Mouse (Mus musculus): Measurements from ENCODE around the gene Slc25a3. TPM values are rescaled to one million over a fixed set of nuclear protein-coding genes. Genes with fewer than 3 reads are reported as not detected.
A peak's percentile ranks its signal among the peaks of the same experiment; 100 is the strongest.

Gene Slc25a3
- total and polyA plus RNA-seq, 2 experiments from 2014 or later = 336 to 607 TPM

- peak; percentile 86 for ATAC-seq
- Histone ChIP-seq H3K9ac (no peak overlapping the region), H3K36me3 (ENCODE audit: insufficient read depth) (peaks cover 10% of the 10 kb centered on the region; the same call in 1 of the 2 replicates), H3K4me2 (ENCODE audit: low read depth) (no peak overlapping the region), H3K9me3 (ENCODE audit: low read length) (no peaks in the 10 kb centered on the region), H3K4me3 (ENCODE audit: low read depth, low read length) (no peak overlapping the region), H3K27me3 (ENCODE audit: insufficient read depth, low read length) (no peaks in the 10 kb centered on the region), H3K4me1 (ENCODE audit: insufficient read depth) (no peaks in the 10 kb centered on the region), H3K27ac (ENCODE audit: low read depth, low read length) (no peak overlapping the region)
- DNase-seq = peak; percentile 61
- peak; percentile 79 for TF ChIP-seq CTCF (IDR thresholded peaks at IDR 0.05; ENCODE audit: low read depth)
- 32% methylated on average over 2 of the region's 2 CpGs for WGBS
Observed at GRCm38 (mm10) chr10:91141564-91141963, 17.7 kb upstream of the Slc25a3 start.

DNA sequence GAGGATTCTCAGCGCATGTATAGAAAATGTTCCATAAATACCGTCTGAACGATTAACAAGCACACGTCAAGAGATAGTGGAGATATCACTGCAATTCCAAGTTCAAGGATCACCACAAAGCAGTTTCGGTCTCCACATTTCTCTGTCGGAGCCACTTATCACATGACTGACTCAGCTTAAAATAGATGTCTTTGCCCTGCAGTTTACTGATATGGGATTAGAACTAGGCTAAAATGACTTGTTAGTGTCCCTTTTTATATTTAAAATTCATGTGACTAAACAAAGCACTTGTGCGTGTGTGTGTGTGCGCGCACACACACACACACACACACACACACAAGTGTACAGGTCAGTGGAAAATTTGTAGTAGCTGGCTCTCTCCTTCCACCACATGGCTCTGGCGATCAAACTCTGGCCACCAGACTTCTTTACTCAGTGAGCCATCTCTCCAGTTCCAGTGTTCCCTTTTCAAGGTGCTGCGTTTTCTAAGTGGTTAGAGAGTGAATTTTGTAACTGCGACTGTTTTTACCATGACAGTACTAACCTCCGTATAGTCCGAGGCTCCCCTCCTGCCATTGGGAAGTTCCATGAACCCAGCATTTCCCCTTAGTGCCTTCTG lies 15.4 kb upstream of the Slc25a3 start:
- WGBS = 89% methylated on average over 14 of the region's 14 CpGs
- Histone ChIP-seq H3K9ac (no peak overlapping the region), H3K4me2 (ENCODE audit: low read depth) (no peak overlapping the region), H3K4me3 (ENCODE audit: low read depth, low read length) (no peak overlapping the region), H3K9me3 (ENCODE audit: low read length) (no peaks in the 10 kb centered on the region), H3K36me3 (ENCODE audit: insufficient read depth) (no peaks in the 10 kb centered on the region), H3K27me3 (ENCODE audit: insufficient read depth, low read length) (no peaks in the 10 kb centered on the region), H3K4me1 (ENCODE audit: insufficient read depth) (no peaks in the 10 kb centered on the region), H3K27ac (ENCODE audit: low read depth, low read length) (no peak overlapping the region)
- DNase-seq (no peak), ATAC-seq (no peak)
- TF ChIP-seq CTCF (IDR thresholded peaks at IDR 0.05; ENCODE audit: low read depth) = no peak

DNA sequence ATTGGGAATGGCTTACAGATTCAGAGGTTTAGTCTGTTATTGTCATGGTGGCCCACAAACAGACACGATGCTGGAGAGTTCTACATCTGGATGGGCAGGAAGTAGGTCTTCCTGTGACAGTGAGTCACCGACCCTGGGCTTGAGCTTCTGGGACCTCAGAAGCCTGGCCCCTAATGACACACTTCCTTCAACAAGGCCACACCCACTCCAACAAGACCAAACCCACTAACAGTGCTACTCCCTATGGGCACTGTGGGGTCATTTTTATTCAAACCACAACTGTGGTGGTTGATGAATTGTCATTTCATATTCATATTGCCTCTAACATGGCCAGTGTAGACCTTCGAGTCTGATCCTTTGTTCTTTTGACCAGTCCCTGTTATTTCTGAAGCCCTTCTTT lies 14.5 kb upstream of the Slc25a3 start:
- H3K27ac ChIP-seq (ENCODE audit: low read depth, low read length) = no peak overlapping the region
- H3K4me1 ChIP-seq (ENCODE audit: insufficient read depth) = no peaks in the 10 kb centered on the region
- 91% methylated on average over 3 of the region's 3 CpGs for WGBS
- no peaks in the 10 kb centered on the region for H3K27me3 ChIP-seq (ENCODE audit: insufficient read depth, low read length)
- no peaks in the 10 kb centered on the region for H3K9me3 ChIP-seq (ENCODE audit: low read length)
- TF ChIP-seq CTCF (IDR thresholded peaks at IDR 0.05; ENCODE audit: low read depth) = no peak
- ATAC-seq = no peak
- H3K4me3 ChIP-seq (ENCODE audit: low read depth, low read length) = no peak overlapping the region
- H3K36me3 ChIP-seq (ENCODE audit: insufficient read depth) = no peaks in the 10 kb centered on the region
- H3K9ac ChIP-seq = no peak overlapping the region
- no peak for DNase-seq
- H3K4me2 ChIP-seq (ENCODE audit: low read depth) = no peak overlapping the region

DNA sequence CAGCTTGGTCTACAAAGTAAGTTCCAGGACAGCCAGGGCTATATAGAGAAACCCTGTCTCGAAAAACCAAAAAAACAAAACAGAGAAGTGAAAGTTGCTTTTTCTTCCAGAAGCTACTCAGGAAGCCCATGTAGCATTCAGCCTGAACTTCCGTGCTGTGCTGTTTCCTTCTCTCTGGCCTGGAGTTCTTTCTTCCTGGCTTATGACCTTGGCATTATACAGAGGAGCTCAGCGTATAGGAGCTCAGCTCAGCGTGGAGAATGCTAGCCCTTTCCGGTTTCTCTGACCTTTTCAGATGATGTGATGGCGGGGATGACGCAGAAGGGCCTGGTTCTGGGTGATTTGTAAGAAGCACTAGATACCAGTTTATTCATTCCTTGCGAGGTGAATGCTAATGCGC lies 13.5 kb upstream of the Slc25a3 start:
- no peak overlapping the region for H3K4me3 ChIP-seq (ENCODE audit: low read depth, low read length)
- no peak overlapping the region for H3K27ac ChIP-seq (ENCODE audit: low read depth, low read length)
- no peak for ATAC-seq
- WGBS = 77% methylated on average over 9 of the region's 9 CpGs
- no peak overlapping the region for H3K4me2 ChIP-seq (ENCODE audit: low read depth)
- H3K9me3 ChIP-seq (ENCODE audit: low read length) = no peaks in the 10 kb centered on the region
- no peaks in the 10 kb centered on the region for H3K36me3 ChIP-seq (ENCODE audit: insufficient read depth)
- H3K9ac ChIP-seq = no peak overlapping the region
- H3K4me1 ChIP-seq (ENCODE audit: insufficient read depth) = no peaks in the 10 kb centered on the region
- no peak for DNase-seq
- TF ChIP-seq CTCF (IDR thresholded peaks at IDR 0.05; ENCODE audit: low read depth) = no peak
- no peaks in the 10 kb centered on the region for H3K27me3 ChIP-seq (ENCODE audit: insufficient read depth, low read length)

- Histone ChIP-seq H3K4me1 (ENCODE audit: insufficient read depth) (no peaks in the 10 kb centered on the region), H3K4me3 (ENCODE audit: low read depth, low read length) (no peak overlapping the region), H3K27ac (ENCODE audit: low read depth, low read length) (no peak overlapping the region), H3K27me3 (ENCODE audit: insufficient read depth, low read length) (no peaks in the 10 kb centered on the region), H3K9me3 (ENCODE audit: low read length) (no peaks in the 10 kb centered on the region), H3K4me2 (ENCODE audit: low read depth) (no peak overlapping the region), H3K36me3 (ENCODE audit: insufficient read depth) (no peaks in the 10 kb centered on the region), H3K9ac (no peak overlapping the region)
- TF ChIP-seq CTCF (IDR thresholded peaks at IDR 0.05; ENCODE audit: low read depth) = no peak
- 27% methylated on average over 7 of the region's 7 CpGs for WGBS
- ATAC-seq = peak; percentile 51
- peak; percentile 20 for DNase-seq
Observed at GRCm38 (mm10) chr10:91135302-91135972, 11.6 kb upstream of the Slc25a3 start.

- no peaks in the 10 kb centered on the region for H3K9me3 ChIP-seq (ENCODE audit: low read length)
- no peak overlapping the region for H3K27ac ChIP-seq (ENCODE audit: low read depth, low read length)
- no peaks in the 10 kb centered on the region for H3K36me3 ChIP-seq (ENCODE audit: insufficient read depth)
- H3K27me3 ChIP-seq (ENCODE audit: insufficient read depth, low read length) = no peaks in the 10 kb centered on the region
- ATAC-seq = no peak
- WGBS = 79% methylated on average over 1 of the region's 1 CpGs
- H3K9ac ChIP-seq = no peak overlapping the region
- H3K4me2 ChIP-seq (ENCODE audit: low read depth) = no peak overlapping the region
- no peak overlapping the region for H3K4me3 ChIP-seq (ENCODE audit: low read depth, low read length)
- no peak for TF ChIP-seq CTCF (IDR thresholded peaks at IDR 0.05; ENCODE audit: low read depth)
- no peak for DNase-seq
- no peaks in the 10 kb centered on the region for H3K4me1 ChIP-seq (ENCODE audit: insufficient read depth)
Observed at GRCm38 (mm10) chr10:91131565-91131964, 7.7 kb upstream of the Slc25a3 start.

GRCm38 (mm10) chr10:91130792-91131191 lies 6.9 kb upstream of the Slc25a3 start:
- Histone ChIP-seq H3K9ac (no peak overlapping the region), H3K4me1 (ENCODE audit: insufficient read depth) (no peaks in the 10 kb centered on the region), H3K4me3 (ENCODE audit: low read depth, low read length) (no peak overlapping the region), H3K4me2 (ENCODE audit: low read depth) (no peak overlapping the region), H3K9me3 (ENCODE audit: low read length) (no peaks in the 10 kb centered on the region), H3K36me3 (ENCODE audit: insufficient read depth) (no peaks in the 10 kb centered on the region), H3K27me3 (ENCODE audit: insufficient read depth, low read length) (no peaks in the 10 kb centered on the region), H3K27ac (ENCODE audit: low read depth, low read length) (no peak overlapping the region)
- TF ChIP-seq CTCF (IDR thresholded peaks at IDR 0.05; ENCODE audit: low read depth) = no peak
- no peak for DNase-seq
- WGBS = 83% methylated on average over 3 of the region's 3 CpGs
- no peak for ATAC-seq

Measured in forebrain, postnatal 0 days (tissue).